Mouse (Mus musculus) heart, adult 18-20 months (tissue): Measurements from ENCODE around the gene Fzd10. TPM values are rescaled to one million over a fixed set of nuclear protein-coding genes. Genes with fewer than 3 reads are reported as not detected.

Source experiments
- DNase-seq, 2 experiments: peaks; one replicate each; pipeline ENCODE4 v3.0.0; 2021 to 2022; ENCODE audit warnings: mixed read lengths in 1 of 2
- total RNA-seq, 2 experiments: library from RNA; stranded (reverse); gene quantifications; 2 replicates each; pipeline ENCODE4 v1.2.3; 2021

Fzd10 gene
- total RNA-seq, 2 experiments from 2014 or later, result 0.23 TPM; not detected in 1

- DNase-seq, result no peak
These were observed 684 bp downstream of the Fzd10 start for GRCm38 (mm10) chr5:128601036-128602019.

- DNase-seq, result no peak
These were observed 3.0 kb downstream of the Fzd10 start for GRCm38 (mm10) chr5:128603693-128604092.

GRCm38 (mm10) chr5:128606596-128606995 lies 6.0 kb downstream of the Fzd10 start:
- DNase-seq, result no peak

GRCm38 (mm10) chr5:128609091-128609490 lies 8.4 kb downstream of the Fzd10 start:
- DNase-seq, result no peak

- peak in 1 of 2 experiments; percentile 27 for DNase-seq
These were observed 17.0 kb downstream of the Fzd10 start for GRCm38 (mm10) chr5:128617621-128618020.

- no peak for DNase-seq
These were observed 19.3 kb downstream of the Fzd10 start for GRCm38 (mm10) chr5:128619987-128620386.

- no peak for DNase-seq
These were observed 19.8 kb downstream of the Fzd10 start for GRCm38 (mm10) chr5:128620408-128620807.

GRCm38 (mm10) chr5:128627763-128628162 lies 27.1 kb downstream of the Fzd10 start:
- DNase-seq, result no peak

GRCm38 (mm10) chr5:128636648-128637047 lies 36.0 kb downstream of the Fzd10 start:
- DNase-seq, result no peak

- no peak for DNase-seq
These were observed 36.7 kb downstream of the Fzd10 start for GRCm38 (mm10) chr5:128637071-128638015.

- DNase-seq, result no peak
These were observed 38.1 kb downstream of the Fzd10 start for GRCm38 (mm10) chr5:128638716-128639115.

GRCm38 (mm10) chr5:128643065-128643464 lies 42.4 kb downstream of the Fzd10 start:
- DNase-seq, result no peak

GRCm38 (mm10) chr5:128645720-128646119 lies 45.1 kb downstream of the Fzd10 start:
- DNase-seq, result no peak

- DNase-seq, result no peak
These were observed 45.6 kb downstream of the Fzd10 start for GRCm38 (mm10) chr5:128646286-128646685.

- no peak for DNase-seq
These were observed 46.6 kb downstream of the Fzd10 start for GRCm38 (mm10) chr5:128647221-128647730.

GRCm38 (mm10) chr5:128649336-128649897 lies 48.8 kb downstream of the Fzd10 start:
- no peak for DNase-seq

Other genes starting within 250 kb of the Fzd10 start
- not detected for gene Tmem132d, start 167.8 kb upstream of the Fzd10 start, total RNA-seq
- not detected for gene Piwil1, start 101.7 kb downstream of the Fzd10 start, total RNA-seq